Mouse (Mus musculus) hematopoietic multipotent progenitor cell, adult 10-12 weeks (in vitro differentiated cells): ENCODE measurements around the gene Chrnb2. TPM values are rescaled to one million over a fixed set of nuclear protein-coding genes. Genes with fewer than 3 reads are reported as not detected.

Experiments
- polyA plus RNA-seq: library from polyadenylated mRNA; stranded (reverse); fragments of >175 nt; gene quantifications from 2 replicates; pipeline ENCODE4 v1.2.3, GENCODE M21; 2012; ENCODE audit warnings: low replicate concordance

The Chrnb2 gene
- polyA plus RNA-seq, result 0.76 and 0.86 TPM in 2 replicates

GRCm38 (mm10) chr3:89764119-89764724, at the start of gene Chrnb2:
Gene Chrnb2 (minus strand): TSS chr3:89764632.

GRCm38 (mm10) chr3:89772968-89773709, 8.7 kb upstream of the Chrnb2 start, which contains the start of gene Ube2q1:
Gene Ube2q1 (plus strand): TSS chr3:89773616.

GRCm38 (mm10) chr3:89714359-89715206, 49.8 kb downstream of the Chrnb2 start, which contains the start of gene Adar:
Gene Adar (plus strand): TSS chr3:89715022.

Other genes with a start within 250 kb of the Chrnb2 start
- 0.04 TPM in 1 of 2 replicates, not detected in the other for gene Kcnn3, start 244.5 kb downstream of the Chrnb2 start, polyA plus RNA-seq
- gene Adar, start 49.6 kb downstream of the Chrnb2 start, polyA plus RNA-seq, result 17.7 and 31.8 TPM in 2 replicates
- gene Ube2q1, start 9.0 kb upstream of the Chrnb2 start, polyA plus RNA-seq, result 43.8 and 138 TPM in 2 replicates
- gene She, start 66.7 kb upstream of the Chrnb2 start, polyA plus RNA-seq, result 0.35 and 0.85 TPM in 2 replicates
- gene Il6ra, start 148.6 kb upstream of the Chrnb2 start, polyA plus RNA-seq, result 46.6 and 58.2 TPM in 2 replicates
- 17.9 and 25.2 TPM in 2 replicates for gene Atp8b2, start 198.9 kb upstream of the Chrnb2 start, polyA plus RNA-seq
- gene Hax1, start 234.1 kb upstream of the Chrnb2 start, polyA plus RNA-seq, result 7.5 and 28.3 TPM in 2 replicates